Mouse (Mus musculus) ES-E14 (cell line): Measurements from ENCODE around the gene Gon4l. TPM values are rescaled to one million over a fixed set of nuclear protein-coding genes. Genes with fewer than 3 reads are reported as not detected.
"Not testable (repeated sequence)": the region's sequence is repeated elsewhere in the genome, so short reads cannot be mapped to it uniquely, and the experiment has no call there.

ENCODE experiments used
- DNase-seq: peaks from one replicate; pipeline ENCODE4 v3.0.0-alpha.2; 2013; ENCODE audit warnings: low read depth, low spot score
- H3K27ac ChIP-seq: 2 replicates; pipeline ENCODE4 v1.5.1; 2012; ENCODE audit warnings: low read depth, mild to moderate bottlenecking, low read length, moderate library complexity, mixed read lengths; ENCODE audit not compliant: poor library complexity, insufficient read depth, severe bottlenecking
- H3K36me3 ChIP-seq: 2 replicates; pipeline ENCODE4 v1.6.1; 2012; ENCODE audit warnings: mild to moderate bottlenecking, low read length, moderate library complexity, mixed read lengths; ENCODE audit not compliant: control insufficient read depth, poor library complexity, insufficient read depth, severe bottlenecking
- H3K4me1 ChIP-seq, 2 experiments: fragments of 150-350 bp in 1 of 2; sonication (generic) in 1 of 2; 2 replicates each; pipeline ENCODE4 v1.6.1; 2012; ENCODE audit warnings: low read length in 2 of 2, mild to moderate bottlenecking in 1 of 2, mixed read lengths in 1 of 2; ENCODE audit not compliant: control insufficient read depth in 2 of 2, insufficient read depth in 2 of 2, poor library complexity in 1 of 2
- H3K4me3 ChIP-seq, 2 experiments: fragments of 150-350 bp in 1 of 2; sonication (generic) in 1 of 2; 2 replicates each; pipeline ENCODE4 v1.5.1; 2012; ENCODE audit warnings: low read length in 2 of 2, low read depth in 1 of 2, mild to moderate bottlenecking in 1 of 2, mixed read lengths in 1 of 2; ENCODE audit not compliant: insufficient read depth in 1 of 2, poor library complexity in 1 of 2, severe bottlenecking in 1 of 2
- H3K9ac ChIP-seq: 2 replicates; pipeline ENCODE4 v1.6.1; 2012; ENCODE audit warnings: low read depth, mild to moderate bottlenecking, low read length, mixed read lengths; ENCODE audit not compliant: poor library complexity, insufficient read depth, severe bottlenecking
- H3K9me3 ChIP-seq: fragments of 150-350 bp; sonication (generic); 2 replicates; pipeline ENCODE4 v1.6.1; 2012; ENCODE audit warnings: low read depth, mild to moderate bottlenecking, low read length; ENCODE audit not compliant: control insufficient read depth, insufficient read depth
- CHD2 ChIP-seq: IDR thresholded peaks from 2 replicates; pipeline ENCODE4 v1.6.1; 2014; ENCODE audit warnings: mild to moderate bottlenecking, low read depth, low read length, inconsistent platforms
- HCFC1 ChIP-seq: IDR thresholded peaks from 2 replicates; pipeline ENCODE4 v1.6.1; 2012; ENCODE audit warnings: low read length, inconsistent platforms, borderline replicate concordance; ENCODE audit not compliant: insufficient read depth
- MAFK ChIP-seq: IDR thresholded peaks from 2 replicates; pipeline ENCODE4 v1.6.1; 2014; ENCODE audit warnings: mild to moderate bottlenecking, low read depth, low read length, inconsistent platforms; ENCODE audit not compliant: insufficient read depth
- ZC3H11A ChIP-seq: IDR thresholded peaks from 2 replicates; pipeline ENCODE4 v1.6.1; 2012; ENCODE audit warnings: low read depth, mild to moderate bottlenecking, inconsistent platforms, low read length, borderline replicate concordance
- ZNF384 ChIP-seq: IDR thresholded peaks from 2 replicates; pipeline ENCODE4 v1.6.1; 2012; ENCODE audit warnings: low read depth, low read length, inconsistent platforms
- in situ Hi-C, 2 experiments: fragments of 600-800 bp; cut with MboI; formaldehyde crosslinking; loops; one replicate each; pipeline ENCODE4 v1.15.1; 2025; ENCODE audit warnings: low sequenced_read_pairs in 2 of 2, inconsistent platforms in 1 of 2; ENCODE audit not compliant: unreplicated experiment in 2 of 2
- total RNA-seq: library from RNA; depleted of rRNA; stranded (reverse); fragments of 300-350 nt; gene quantifications from 2 replicates; pipeline ENCODE4 v1.2.3, GENCODE M21; 2012

The Gon4l gene
- total RNA-seq, 1 experiment, result 58.0 TPM

GRCm38 (mm10) chr3:88825710-88826109 lies 9.3 kb upstream of the Gon4l start:
- no peak for DNase-seq
- no peaks in the 10 kb centered on the region for H3K9me3 ChIP-seq
- in situ Hi-C loops, result no loop called here
- H3K36me3 ChIP-seq, result peaks cover 18% of the 10 kb centered on the region
- H3K4me1 ChIP-seq, result no peaks in the 10 kb centered on the region
- no peak overlapping the region for H3K27ac ChIP-seq
- TF ChIP-seq MAFK (no peak), ZC3H11A (no peak), HCFC1 (no peak), CHD2 (no peak), ZNF384 (no peak)
- H3K4me3 ChIP-seq, result no peak overlapping the region
- no peak overlapping the region for H3K9ac ChIP-seq

- in situ Hi-C loops, result no loop called here
- TF ChIP-seq MAFK (no peak), HCFC1 (no peak), ZNF384 (no peak), ZC3H11A (no peak)
- Histone ChIP-seq H3K9ac (no peak overlapping the region), H3K9me3 (no peaks in the 10 kb centered on the region), H3K27ac (no peak overlapping the region), H3K4me1 (no peaks in the 10 kb centered on the region), H3K36me3 (peaks cover 14% of the 10 kb centered on the region), H3K4me3 (no peak overlapping the region)
- DNase-seq, result no peak
Measured at GRCm38 (mm10) chr3:88827231-88827630, 7.8 kb upstream of the Gon4l start.

GRCm38 (mm10) chr3:88831177-88832121 lies 3.6 kb upstream of the Gon4l start:
- peak overlapping the region; percentile 57 to 66 for H3K4me3 ChIP-seq
- H3K9me3 ChIP-seq, H3K36me3 ChIP-seq, H3K4me1 ChIP-seq, in situ Hi-C loops, H3K9ac ChIP-seq, DNase-seq: not testable (repeated sequence)
- H3K27ac ChIP-seq, result peak overlapping the region; percentile 67

GRCm38 (mm10) chr3:88832388-88832787 lies 2.6 kb upstream of the Gon4l start:
- DNase-seq, result peak; percentile 55
- H3K4me1 ChIP-seq, H3K36me3 ChIP-seq, H3K9me3 ChIP-seq, H3K4me3 ChIP-seq, in situ Hi-C loops, H3K27ac ChIP-seq, H3K9ac ChIP-seq: not testable (repeated sequence)

- in situ Hi-C loops, result no loop called here
- Histone ChIP-seq H3K4me1 (no peaks in the 10 kb centered on the region), H3K9ac (no peak overlapping the region), H3K36me3 (peaks cover 9% of the 10 kb centered on the region), H3K9me3 (no peaks in the 10 kb centered on the region), H3K27ac (no peak overlapping the region), H3K4me3 (no peak overlapping the region)
- no peak for DNase-seq
- TF ChIP-seq ZC3H11A (no peak), HCFC1 (no peak)
Measured at GRCm38 (mm10) chr3:88849172-88849571, 14.1 kb downstream of the Gon4l start.
